Mouse (Mus musculus) T-cell, adult 66 days (primary cell): ENCODE data around the gene Vps36. TPM values are rescaled to one million over a fixed set of nuclear protein-coding genes. Genes with fewer than 3 reads are reported as not detected.

Source experiments
- total RNA-seq, 2 experiments: library from RNA; stranded (reverse); gene quantifications; 3 replicates in 1 of 2; 4 replicates in 1 of 2; pipeline ENCODE4 v1.2.4; 2023

The Vps36 gene
- total RNA-seq, result 10 to 100 TPM; 28.0 to 39.3 TPM

GRCm38 (mm10) chr8:22192660-22193431 is at the start of gene Vps36:
TSS of gene Vps36 (plus strand) at chr8:22192809.

DNA sequence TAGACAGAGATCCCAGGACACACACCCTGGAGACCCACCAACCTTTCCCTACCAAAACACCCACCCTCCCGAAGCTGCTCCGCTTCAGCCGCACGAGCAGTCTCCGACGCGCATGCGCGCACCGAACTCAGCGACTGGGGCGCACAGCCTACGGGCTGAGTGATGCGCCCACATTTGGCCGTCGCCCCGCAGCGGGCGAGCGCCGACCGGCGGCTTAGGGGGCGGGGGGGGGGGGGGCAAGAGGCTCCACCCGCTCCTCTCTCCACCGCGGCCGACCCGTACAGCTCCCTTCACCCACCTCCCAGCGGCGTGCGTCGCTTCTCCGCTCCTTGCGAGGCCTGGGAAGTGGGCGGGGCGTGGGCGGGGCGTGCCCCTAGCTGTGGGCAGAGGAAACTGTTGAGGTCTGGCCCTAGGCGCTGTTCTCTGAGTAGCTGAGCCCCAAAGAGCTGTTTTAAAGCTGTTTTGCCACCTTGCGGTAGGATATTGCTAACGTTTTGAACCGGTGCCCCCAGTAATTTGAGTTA is 26.5 kb upstream of the Vps36 start, which contains the start of gene Nek3:
Nek3 (minus strand) TSS at position 356 of the 524 bp plus-strand sequence.

GRCm38 (mm10) chr8:22185431-22186397 is 6.9 kb upstream of the Vps36 start, which contains the start of gene Ckap2:
TSS of gene Ckap2 (minus strand) at chr8:22185819.

DNA sequence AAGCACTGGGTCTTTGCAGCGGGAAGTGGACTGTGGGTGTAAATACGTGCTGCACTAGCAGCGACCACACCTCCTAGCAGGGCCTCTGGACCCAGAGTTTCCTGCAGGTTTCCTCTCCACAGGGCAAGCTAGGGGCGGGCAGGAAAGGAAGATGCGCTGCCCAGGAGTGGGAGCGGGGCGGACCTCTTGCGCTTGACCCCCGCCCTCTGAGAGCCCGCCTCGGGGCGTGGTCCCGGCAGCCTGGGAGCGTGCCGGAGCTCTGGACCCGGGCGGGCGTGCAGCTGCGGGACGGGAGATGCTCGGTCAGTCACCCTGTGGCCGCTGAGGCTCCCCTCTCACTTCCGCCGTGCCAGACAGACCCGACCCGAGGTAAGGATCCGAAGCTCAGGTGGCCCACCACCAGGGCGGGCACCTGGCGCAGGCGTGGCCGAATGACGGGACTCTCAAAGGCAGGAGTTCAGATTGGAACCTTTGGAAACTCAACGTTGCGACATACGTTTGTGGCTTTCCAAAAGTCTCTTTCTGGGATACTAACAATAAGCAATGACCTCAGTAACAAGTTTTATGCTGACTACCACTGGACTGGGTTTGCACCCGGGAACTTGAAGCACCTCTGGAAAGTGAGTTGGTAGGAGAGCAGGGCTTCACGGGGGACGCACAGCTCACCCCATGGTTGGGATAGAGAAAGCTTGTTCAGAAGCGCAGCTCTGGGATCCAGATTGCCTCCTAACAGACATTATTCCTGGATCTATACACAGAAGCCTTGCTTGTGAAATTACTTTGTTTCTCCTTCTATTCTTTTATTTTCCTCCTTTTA is 34.7 kb downstream of the Vps36 start, which contains the start of gene Thsd1:
Thsd1 (plus strand) TSS at position 253 of the 817 bp plus-strand sequence.

Other genes starting within 250 kb of the Vps36 start
- not detected for gene Defb13, start 246.0 kb upstream of the Vps36 start, total RNA-seq
- not detected for gene Fam90a1a, start 234.1 kb upstream of the Vps36 start, total RNA-seq
- not detected for gene Ccdc70, start 223.0 kb upstream of the Vps36 start, total RNA-seq
- under 1 TPM in 1 of 2 experiments, not detected in 1; 0.53 TPM for gene Atp7b, start 132.5 kb upstream of the Vps36 start, total RNA-seq
- 10 to 100 TPM; 22.5 to 24.1 TPM for gene Alg11, start 132.1 kb upstream of the Vps36 start, total RNA-seq
- not detected for gene Nek5, start 67.8 kb upstream of the Vps36 start, total RNA-seq
- gene Nek3, start 26.4 kb upstream of the Vps36 start, total RNA-seq, result 1 to 10 TPM; 5.7 to 8.2 TPM
- gene Ckap2, start 7.0 kb upstream of the Vps36 start, total RNA-seq, result 1 to 10 TPM; 5.6 to 6.9 TPM
- gene Thsd1, start 34.5 kb downstream of the Vps36 start, total RNA-seq, result under 1 TPM; 0.21 to 0.64 TPM
- gene Tpte, start 90.6 kb downstream of the Vps36 start, total RNA-seq, result not detected
- 1 to 10 TPM; 5.9 to 6.8 TPM for gene Slc25a15, start 205.8 kb downstream of the Vps36 start, total RNA-seq
- gene Mrps31, start 218.6 kb downstream of the Vps36 start, total RNA-seq, result 10 to 100 TPM; 13.0 to 16.2 TPM